Mouse (Mus musculus) left cerebral cortex, postnatal 10 days (tissue): ENCODE measurements at regions not wholly inside any gene's neighbourhood (a gene's known extent, or its start where the extent isn't known, plus 50 kb on each side); places are given as distances from the start of the nearest gene placed in this dataset.

ENCODE experiments used
- DNase-seq, 2 experiments: peaks; one replicate each; pipeline ENCODE4 v3.0.0; 2021 to 2022; ENCODE audit warnings: low spot score in 2 of 2, mixed read lengths in 1 of 2; ENCODE audit errors: extremely low spot score in 1 of 2
- intact Hi-C: fragments of 180-260 bp; cut with DNase I; formaldehyde crosslinking; loops from one replicate; pipeline ENCODE4 v1.15.1; 2025

DNA sequence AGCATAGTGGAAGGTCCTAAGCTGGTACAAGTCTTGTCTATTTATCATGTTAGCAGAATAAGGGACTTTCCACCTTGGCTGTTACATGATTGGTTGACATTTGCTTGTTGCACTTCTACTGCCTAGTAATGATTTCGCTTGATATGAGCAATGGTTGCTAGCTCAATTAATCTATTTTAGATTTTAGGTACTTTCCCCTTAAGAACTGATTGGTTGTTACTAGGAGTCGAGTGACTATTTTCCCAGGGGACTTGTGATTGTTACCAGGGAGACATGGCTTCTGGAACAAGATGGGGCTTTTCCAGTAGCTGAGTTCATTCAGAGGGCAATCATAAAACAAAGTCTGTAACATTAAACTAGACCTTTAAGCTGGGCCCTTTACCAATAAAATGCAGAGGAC is 100.9 kb downstream of the Nup35 start:
- intact Hi-C loops: no loop called here
- DNase-seq: no peak

DNA sequence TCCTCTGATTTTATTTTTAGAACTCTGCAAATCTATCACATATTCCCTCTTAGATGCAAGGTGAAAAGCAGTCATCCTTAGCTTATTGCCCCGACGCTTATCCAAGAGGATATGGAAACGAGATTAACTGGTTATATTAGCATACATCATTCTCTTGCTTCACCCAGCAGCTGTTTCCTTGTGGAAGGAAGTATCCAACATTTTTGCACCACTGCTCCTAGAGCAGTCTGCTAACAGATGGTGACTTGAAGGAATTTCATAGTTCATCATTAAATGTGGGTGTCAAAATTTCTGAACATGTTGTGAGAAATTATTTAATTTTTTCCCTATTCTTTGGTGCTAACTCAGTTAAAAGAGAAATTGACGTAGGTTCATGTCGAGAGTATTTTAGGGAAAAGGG is 107.0 kb downstream of the Nup35 start:
- no peak for DNase-seq
- intact Hi-C loops: no loop called here

DNA sequence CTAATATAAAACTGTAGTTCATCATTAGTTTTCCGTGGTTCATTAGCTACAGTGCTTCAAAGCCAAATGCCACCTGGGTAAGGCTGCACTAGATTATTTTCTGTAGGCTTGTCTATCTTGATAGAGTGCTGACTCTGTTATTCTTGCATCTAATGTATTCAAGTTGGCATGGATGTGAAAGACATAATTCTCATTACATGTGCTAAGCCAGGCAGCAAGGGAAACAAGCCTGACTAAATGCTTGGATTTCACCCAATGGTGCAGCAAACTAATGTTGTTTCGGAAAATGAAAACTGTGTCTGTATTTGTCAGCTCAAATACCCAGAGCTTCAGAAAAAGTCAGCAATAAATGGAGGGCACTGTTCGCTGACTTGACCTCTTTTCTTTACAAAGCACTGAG is 114.3 kb downstream of the Nup35 start:
- intact Hi-C loops: no loop called here
- peak in 1 of 2 experiments; percentile 27 for DNase-seq

DNA sequence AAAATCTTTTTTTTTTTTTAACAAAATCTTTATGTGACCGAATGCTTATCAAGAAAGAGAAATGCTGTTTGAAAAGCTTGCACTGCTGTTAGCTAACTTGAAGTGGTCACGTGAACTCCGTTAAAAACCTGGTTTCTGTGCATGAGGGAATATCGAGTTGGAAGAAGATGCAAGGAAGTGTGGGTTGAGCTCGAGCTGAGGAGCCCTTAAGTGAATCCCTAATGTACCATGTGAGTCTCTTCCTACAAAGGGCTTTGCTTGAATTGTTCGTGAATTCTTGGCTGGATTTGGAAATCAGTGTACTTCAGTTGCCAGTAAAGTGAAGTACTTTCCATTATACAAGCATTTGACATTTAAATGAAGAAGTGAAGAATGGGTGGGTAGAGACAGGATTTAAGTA is 129.7 kb downstream of the Nup35 start:
- no peak for DNase-seq
- intact Hi-C loops: no loop called here

DNA sequence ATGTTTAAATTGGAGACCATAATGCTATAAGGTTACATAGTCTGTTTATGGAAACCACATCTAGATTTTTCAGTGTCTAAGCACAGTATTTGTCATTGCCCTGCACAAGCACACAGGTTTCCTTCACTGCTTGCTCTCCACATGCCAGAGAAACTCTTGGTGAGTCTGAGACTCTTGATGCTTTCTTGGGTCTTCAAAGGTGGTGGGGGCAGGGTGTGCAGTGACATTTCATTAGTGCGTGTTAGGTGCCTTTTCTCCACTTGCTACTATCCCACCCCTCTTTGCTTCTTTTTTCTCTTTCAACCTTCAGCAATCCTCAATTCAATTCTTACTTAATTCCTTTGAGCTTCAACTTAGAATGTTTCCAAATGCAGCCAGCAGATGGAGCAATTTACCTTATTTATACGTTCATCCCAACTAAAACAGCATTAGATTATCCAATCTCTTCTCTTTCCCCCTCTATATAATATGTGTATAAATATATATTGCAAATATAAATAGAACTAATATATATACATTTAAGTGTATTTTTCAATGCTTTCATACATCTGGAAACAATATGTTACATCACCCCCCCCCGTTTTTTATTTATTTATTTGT is 145.1 kb downstream of the Nup35 start:
- intact Hi-C loops: loop anchor here (5.0 to 10.0 kb wide), 2 partner anchors 563 to 1290 kb away; partner anchors contain the start of gene Zfp804a
- DNase-seq: peak; percentile 33 to 66

DNA sequence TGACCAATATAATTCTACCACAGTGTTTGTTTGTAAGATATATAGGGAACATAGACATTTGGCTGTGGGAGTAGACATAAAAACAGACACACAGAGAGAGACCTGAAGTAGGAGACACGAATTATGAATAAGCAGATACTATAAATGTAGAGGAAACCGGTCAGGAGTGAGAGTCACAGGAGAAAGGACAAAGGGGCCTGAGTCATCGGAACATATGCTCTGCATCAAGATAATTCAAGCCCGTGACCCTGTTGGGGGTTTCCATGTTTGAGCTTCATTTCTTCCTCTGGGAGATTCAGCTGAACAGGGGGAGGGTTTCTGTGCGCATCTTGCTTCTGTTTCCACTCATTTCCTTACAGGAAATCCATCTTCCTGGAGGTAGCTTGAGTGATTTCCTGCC is 154.1 kb downstream of the Nup35 start:
- no peak for DNase-seq
- intact Hi-C loops: no loop called here

DNA sequence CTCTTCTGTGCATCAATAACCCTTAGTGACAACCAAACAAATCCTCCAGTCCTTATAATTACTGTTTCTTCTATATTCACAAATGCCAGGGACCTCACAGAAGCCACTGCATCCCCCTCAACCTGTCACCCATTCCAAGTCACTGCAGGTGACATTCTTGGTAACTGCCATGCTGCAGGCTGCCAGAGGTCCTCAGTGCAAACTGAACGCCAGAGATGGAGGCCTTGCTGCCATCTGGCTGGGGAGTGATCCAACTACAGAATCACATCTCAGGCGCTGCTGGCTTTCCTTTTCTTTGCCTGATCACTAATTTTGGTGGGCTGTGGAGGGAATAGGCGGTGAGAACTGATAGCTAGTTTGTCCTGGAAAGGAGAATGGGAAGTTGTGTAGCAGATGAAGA is 155.4 kb downstream of the Nup35 start:
- intact Hi-C loops: no loop called here
- DNase-seq: no peak

DNA sequence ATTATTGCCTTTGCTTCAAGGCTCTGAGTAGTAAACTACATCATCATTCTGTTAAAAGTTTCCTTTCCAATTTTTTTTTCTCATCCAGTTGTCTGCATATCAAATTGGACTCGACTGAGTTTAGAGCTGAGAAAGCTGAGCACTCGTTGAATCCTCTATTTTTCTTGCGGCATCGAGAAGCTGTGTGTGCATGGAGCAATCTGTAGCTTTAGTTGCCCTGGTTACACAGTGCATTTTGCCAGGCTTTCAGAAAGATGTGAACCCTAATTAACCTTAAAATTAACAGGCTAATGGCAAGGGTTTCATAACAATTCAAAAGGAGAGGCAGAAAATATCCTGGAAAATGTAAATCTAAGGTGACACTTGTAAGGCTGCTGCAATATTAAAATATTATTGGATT is 169.3 kb downstream of the Nup35 start:
- peak in 1 of 2 experiments; percentile 17 for DNase-seq
- intact Hi-C loops: no loop called here

DNA sequence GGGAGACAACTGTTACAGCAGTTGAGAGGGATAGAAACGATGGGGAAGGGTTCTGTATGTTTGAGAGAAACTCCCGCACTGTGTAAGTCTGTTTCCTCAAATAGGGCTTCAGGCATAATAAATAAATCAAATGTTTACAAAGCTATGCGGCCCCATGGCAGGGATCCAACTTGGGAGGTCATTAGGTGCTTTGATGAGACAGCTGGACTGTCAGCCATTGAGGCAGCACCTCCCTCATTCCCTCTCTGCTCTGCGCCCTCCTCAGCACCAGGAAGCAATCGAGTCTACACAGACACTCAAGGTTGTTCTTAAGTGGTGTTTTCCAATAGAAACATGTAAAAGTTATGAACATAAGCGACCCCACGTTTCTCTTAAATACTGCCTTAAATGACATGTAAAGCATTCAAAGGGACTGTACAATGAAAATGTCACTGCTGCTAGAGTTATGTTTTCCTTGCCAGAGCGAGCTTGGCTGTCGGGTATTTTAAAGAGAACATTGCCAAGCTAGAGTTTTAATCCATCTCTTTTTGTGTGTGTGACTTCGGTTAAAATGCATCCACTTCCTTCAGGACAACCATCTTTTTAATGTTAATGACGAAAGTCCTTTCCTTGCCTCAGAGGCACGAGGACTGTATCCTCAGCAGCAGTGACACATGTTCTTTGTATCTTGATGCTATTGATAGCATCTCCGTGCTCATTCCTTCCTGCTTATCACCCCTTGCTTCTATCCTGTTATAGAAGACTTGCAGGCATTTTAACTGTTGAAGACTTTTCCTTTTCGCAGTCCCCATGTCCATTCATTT is 176.5 kb downstream of the Nup35 start:
- intact Hi-C loops: no loop called here
- peak in 1 of 2 experiments; percentile 23 for DNase-seq

DNA sequence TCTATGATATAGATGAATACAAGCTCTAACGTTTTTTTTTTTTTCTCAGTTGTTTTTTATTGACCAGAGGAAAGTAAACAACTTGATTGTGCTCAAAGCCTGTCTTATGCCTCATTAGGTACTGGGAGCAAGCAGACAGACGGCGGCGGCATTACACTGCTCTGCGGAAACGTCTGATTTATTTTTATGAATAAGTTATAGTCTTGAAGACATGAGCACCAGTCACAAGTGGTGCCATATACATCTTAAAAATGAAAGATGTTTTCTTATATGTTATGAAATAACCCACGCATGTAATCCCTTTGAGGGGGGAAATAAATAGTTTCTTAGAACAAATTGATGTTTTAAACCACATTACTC is 177.1 kb downstream of the Nup35 start:
- intact Hi-C loops: no loop called here
- no peak for DNase-seq

DNA sequence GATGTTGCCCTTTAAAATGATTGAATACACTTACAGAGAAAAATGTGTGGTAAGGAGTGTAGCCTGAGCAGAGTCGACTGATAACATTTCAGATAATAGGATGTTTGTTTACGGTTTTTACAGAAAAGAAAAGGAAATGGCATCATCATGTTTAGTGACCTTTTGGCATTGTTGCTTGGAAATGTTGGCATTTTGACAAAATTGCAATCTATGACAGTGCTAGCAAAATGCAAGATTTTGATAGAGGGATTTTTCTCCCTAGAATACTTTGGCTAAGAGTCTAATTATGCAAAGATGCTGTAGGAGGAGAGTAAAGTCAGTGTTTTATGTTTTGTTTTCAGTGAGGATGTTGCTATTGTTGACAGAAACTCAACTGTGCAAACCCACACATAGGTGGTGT is 202.2 kb downstream of the Nup35 start:
- intact Hi-C loops: no loop called here
- DNase-seq: no peak

DNA sequence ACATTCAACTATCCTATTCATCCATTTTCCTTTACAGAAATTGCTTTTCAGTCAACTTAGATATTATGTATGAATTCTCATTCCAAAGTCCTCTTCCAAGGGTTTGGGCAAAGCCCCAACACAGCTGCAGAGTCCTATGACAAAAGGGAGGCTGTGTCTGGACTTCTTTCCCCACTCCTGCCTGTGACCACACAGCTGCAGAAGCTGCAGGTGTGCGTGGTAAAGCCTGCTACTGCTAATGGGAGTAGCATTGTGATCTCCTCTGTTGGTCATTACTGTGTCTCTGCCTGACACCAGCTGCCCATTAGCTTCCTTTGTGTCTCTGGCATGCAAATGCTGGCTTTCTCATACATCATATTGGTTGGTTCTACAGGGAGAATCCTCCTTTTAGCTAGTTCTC is 234.0 kb downstream of the Nup35 start:
- DNase-seq: peak; percentile 21 to 25
- intact Hi-C loops: no loop called here

DNA sequence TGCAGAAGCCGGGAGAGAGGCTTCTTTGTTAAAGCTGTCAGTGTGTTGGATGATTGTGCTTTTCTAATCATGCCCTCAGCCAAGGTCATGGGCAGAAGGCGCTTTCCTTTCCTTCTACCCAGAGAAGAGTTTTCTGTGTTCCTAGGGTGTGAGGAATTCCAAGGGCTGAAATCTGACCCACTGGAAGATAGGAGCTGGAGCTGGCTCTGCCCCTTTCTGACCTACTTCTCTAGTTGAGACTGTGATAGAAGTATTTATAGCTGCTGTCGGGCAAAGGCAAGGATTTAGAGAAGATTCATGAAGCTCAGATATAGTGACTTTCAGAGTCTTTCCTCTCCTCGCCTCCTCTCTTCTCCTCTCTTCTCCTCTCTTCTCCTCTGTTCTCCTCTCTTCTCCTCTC is 238.2 kb downstream of the Nup35 start:
- intact Hi-C loops: no loop called here
- DNase-seq: no peak

DNA sequence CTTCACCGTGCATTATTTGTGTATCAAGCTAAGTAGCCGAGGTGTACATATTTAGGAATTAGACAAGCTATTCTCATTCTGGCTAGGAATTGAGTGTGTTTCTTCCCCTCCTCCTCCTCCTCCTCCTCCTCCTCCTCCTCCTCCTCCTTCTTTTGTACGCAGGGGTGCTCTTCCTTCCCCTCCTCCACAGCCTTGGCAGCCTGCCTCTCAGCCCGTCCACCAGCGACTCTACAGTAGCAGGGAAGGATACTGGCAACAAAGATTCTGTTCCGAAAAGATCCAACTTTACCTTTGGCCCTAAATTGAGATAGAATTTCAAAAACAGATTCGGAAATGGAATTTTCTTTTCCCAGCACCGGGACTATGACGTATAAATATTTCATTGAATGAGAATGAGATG is 253.0 kb downstream of the Nup35 start:
- DNase-seq: peak in 1 of 2 experiments; percentile 29
- intact Hi-C loops: no loop called here

DNA sequence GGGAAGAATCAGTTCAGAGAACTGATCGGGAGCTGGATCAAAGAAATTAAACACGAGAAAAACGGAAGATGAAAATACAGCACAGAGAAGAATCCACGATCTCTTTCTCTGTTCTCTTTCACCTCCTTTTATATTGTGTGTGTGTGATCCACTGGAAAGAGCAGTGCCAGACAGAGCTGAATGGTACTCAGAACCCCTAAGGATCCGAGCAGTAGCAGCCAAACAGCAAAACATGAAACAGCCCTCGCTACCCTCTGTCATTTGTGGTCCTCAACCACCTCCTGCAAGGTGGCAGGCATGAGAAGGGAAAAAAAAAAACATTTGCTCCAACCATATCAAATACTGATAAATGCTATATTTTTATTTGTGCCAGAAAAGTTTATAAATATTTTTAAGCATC is 253.4 kb downstream of the Nup35 start:
- no peak for DNase-seq
- intact Hi-C loops: no loop called here

DNA sequence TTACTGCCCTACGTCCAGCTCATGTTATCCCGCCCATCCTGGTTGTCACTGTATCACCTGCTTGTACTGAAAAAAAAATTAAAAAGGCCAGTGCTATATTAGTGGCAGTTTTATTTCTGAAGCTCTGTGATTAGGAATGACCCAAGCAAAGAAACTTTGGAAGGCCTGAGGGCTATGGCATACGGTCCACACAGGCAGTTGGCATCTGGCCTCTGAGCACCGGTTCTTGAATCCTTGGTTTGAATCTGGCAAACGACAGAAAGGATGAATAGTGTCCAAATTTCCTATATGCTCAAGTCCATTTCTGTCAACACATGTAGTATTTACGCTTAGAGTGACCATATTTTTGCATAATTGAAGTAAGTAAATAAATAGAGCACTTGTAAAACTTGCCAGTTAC is 254.3 kb downstream of the Nup35 start:
- DNase-seq: no peak
- intact Hi-C loops: no loop called here

DNA sequence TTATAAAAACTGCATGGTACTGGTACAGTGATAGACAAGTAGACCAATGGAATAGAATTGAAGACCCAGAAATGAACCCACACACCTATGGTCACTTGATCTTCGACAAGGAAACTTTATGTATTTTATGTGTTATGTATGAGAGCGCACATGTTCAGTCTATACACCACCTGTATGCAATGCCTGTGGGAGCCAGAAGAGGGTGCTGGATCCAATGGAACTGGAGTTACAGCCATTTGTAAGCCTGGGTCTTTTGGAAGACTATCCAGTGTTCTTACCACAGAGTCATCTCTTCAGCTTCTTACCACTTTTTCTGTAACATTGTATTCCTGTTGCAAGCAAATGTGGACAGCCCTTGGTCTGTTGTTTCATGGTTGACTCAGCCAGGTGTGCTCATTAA is 261.4 kb downstream of the Nup35 start:
- intact Hi-C loops: no loop called here
- DNase-seq: no peak

DNA sequence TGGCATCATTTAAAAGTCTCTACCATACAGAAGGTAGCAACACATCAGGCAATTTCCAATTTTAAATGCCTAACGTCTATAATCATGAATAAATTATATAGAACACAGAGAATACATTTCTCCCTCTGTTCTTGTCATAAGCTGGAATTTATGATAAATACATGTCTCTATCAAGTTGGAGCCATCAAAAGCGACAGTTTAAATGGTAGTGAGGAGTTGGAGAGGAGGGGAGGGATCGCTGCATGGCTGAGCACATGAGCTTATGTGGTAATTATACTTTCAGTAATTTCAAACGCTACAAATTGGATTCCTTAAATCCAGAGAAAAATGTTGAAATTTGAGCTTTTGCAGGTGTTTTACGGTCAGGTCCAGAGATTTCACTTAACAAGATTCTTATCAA is 267.2 kb downstream of the Nup35 start:
- DNase-seq: no peak
- intact Hi-C loops: no loop called here

DNA sequence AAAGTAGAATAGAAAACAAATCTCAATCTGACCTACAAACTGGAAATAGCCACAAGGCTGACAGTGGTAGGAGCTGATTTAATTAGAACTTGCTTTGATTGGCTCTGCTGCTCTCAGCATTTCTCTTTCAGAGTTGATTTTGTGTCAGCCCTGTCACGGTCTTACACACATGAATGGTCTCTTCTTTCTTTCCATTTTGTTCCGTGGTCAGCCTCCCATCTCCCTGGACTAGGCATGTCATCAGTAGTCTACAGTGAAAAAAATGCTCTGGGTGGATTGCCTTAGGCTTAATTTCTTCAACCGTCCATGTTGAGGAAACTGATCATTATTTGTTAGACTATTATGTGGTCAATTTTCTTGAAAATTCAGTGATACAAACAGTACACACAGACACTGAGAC is 285.0 kb downstream of the Nup35 start:
- no peak for DNase-seq
- intact Hi-C loops: no loop called here

DNA sequence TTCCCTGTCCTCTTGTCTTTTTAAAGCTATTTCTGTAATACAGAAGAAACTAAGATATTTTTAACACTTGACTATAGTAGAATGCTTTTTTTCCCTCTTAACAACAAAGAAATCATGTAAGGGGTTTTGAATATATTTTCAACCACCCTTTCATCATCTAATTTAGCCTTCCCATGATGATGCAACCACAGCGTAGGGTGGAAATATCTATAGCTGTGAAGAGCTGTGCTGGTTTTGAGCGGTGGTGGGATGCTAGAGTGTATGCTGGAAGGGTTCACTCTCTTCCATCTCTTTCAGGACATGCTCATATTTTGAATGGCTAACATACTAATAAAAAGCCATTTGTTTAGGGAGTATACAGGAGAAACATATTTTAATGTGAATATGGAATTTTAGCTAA is 296.4 kb downstream of the Nup35 start:
- intact Hi-C loops: no loop called here
- DNase-seq: no peak

DNA sequence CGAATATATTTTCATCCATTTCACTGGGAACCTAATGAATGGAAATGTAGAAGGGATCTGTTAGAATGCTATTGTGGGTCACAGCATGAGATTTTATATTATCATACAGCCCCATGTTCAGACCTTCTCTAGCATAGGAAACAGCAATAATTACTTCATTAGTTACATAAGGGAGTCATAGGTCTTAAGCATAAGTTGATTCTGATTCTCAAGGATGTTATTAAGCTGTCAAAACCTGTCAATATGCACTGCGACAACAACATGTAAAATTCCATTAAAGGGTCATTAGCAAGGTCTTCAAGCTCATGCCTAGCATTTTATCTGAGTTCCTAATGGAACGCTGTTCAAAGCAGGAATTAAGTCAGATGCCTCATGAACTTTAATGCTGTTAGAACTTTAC is 328.5 kb downstream of the Nup35 start:
- intact Hi-C loops: no loop called here
- no peak for DNase-seq
